Mouse (Mus musculus) lung, embryonic 16.5 days (tissue): Measurements from ENCODE around the gene Inpp1. TPM values are rescaled to one million over a fixed set of nuclear protein-coding genes. Genes with fewer than 3 reads are reported as not detected.

Experiments used
- ATAC-seq: fragments of 200-750 bp; cut with Nextera tagmentation; 2 replicates; pipeline ENCODE4 v1.8.0; 2017; ENCODE audit warnings: low read depth, mild to moderate bottlenecking, moderate library complexity
- H3K27ac ChIP-seq: fragments of 300-500 bp; sonication (generic); 2 replicates; pipeline ENCODE4 v1.5.1; 2014; ENCODE audit warnings: mild to moderate bottlenecking, control low read depth, low read length
- H3K27me3 ChIP-seq: fragments of 300-500 bp; sonication (generic); 2 replicates; pipeline ENCODE4 v1.6.1; 2014; ENCODE audit warnings: low read depth, low read length, mixed read lengths; ENCODE audit not compliant: control insufficient read depth, insufficient read depth
- H3K36me3 ChIP-seq: fragments of 300-500 bp; sonication (generic); 2 replicates; pipeline ENCODE4 v1.6.1; 2014; ENCODE audit warnings: low read length; ENCODE audit not compliant: control insufficient read depth, insufficient read depth
- H3K4me1 ChIP-seq: fragments of 300-500 bp; sonication (generic); replicated peaks from 2 replicates; pipeline ENCODE4 v1.6.1; 2014; ENCODE audit warnings: low read length, mixed read lengths; ENCODE audit not compliant: control insufficient read depth, insufficient read depth
- H3K4me2 ChIP-seq: fragments of 300-500 bp; sonication (generic); 2 replicates; pipeline ENCODE4 v1.6.1; 2014; ENCODE audit warnings: low read depth, low read length, control low read depth
- H3K4me3 ChIP-seq: fragments of 300-500 bp; sonication (generic); 2 replicates; pipeline ENCODE4 v1.5.1; 2014; ENCODE audit warnings: mild to moderate bottlenecking, low read length, control low read depth
- H3K9ac ChIP-seq: fragments of 300-500 bp; sonication (generic); 2 replicates; pipeline ENCODE4 v1.6.1; 2014; ENCODE audit warnings: low read length, control low read depth
- H3K9me3 ChIP-seq: fragments of 300-500 bp; sonication (generic); 2 replicates; pipeline ENCODE4 v1.6.1; 2016; ENCODE audit warnings: low read length; ENCODE audit not compliant: control insufficient read depth
- WGBS: fragments of 180-500 bp; shearing (Covaris S2); extraction: QIAGEN DNeasy Blood & Tissue Kit; methylation state at CpG from one replicate; pipeline ENCODE4 v1.1.7; 2014; 5-methylcytosine and 5-hydroxymethylcytosine counted together
- polyA plus RNA-seq: library from polyadenylated mRNA; unstranded; fragments of >200 nt; fragmentation: Nextera tagmentation; extraction: Ambion mirVana; gene quantifications from 2 replicates; pipeline ENCODE4 v1.2.1, GENCODE M21; 2015

Gene Inpp1
- polyA plus RNA-seq, 1 experiment from 2014 or later, result 12.8 TPM

- Histone ChIP-seq H3K4me3 (peak overlapping the region; percentile 77), H3K4me2 (peak overlapping the region; percentile 41), H3K9me3 (no peaks in the 10 kb centered on the region), H3K4me1 (no peaks in the 10 kb centered on the region), H3K27me3 (no peaks in the 10 kb centered on the region), H3K27ac (peak overlapping the region; percentile 31; the same call in 1 of the 2 replicates), H3K36me3 (no peaks in the 10 kb centered on the region), H3K9ac (no peak overlapping the region)
- no peak; the same call in 1 of the 2 replicates for ATAC-seq
- 16% methylated on average over 3 of the region's 3 CpGs for WGBS
Measured at GRCm38 (mm10) chr1:52844354-52844753, 26.9 kb upstream of the Inpp1 start.

GRCm38 (mm10) chr1:52839099-52839498 lies 21.6 kb upstream of the Inpp1 start:
- WGBS, result 91% methylated on average over 3 of the region's 3 CpGs
- ATAC-seq, result no peak
- Histone ChIP-seq H3K4me1 (no peaks in the 10 kb centered on the region), H3K4me3 (no peak overlapping the region), H3K9ac (no peak overlapping the region), H3K4me2 (no peak overlapping the region), H3K36me3 (no peaks in the 10 kb centered on the region), H3K27me3 (no peaks in the 10 kb centered on the region), H3K27ac (no peak overlapping the region), H3K9me3 (no peaks in the 10 kb centered on the region)

- no peaks in the 10 kb centered on the region for H3K27me3 ChIP-seq
- peak overlapping the region; percentile 81 for H3K9ac ChIP-seq
- H3K36me3 ChIP-seq, result no peaks in the 10 kb centered on the region
- H3K27ac ChIP-seq, result peak overlapping the region; percentile 69
- ATAC-seq, result no peak
- peak overlapping the region; percentile 68 for H3K4me3 ChIP-seq
- no peaks in the 10 kb centered on the region for H3K9me3 ChIP-seq
- 3% methylated on average over 7 of the region's 7 CpGs for WGBS
- peaks cover 12% of the 10 kb centered on the region for H3K4me1 ChIP-seq
- H3K4me2 ChIP-seq, result peak overlapping the region; percentile 79
Measured at GRCm38 (mm10) chr1:52817813-52818147, 292 bp upstream of the Inpp1 start.

- Histone ChIP-seq H3K4me3 (peak overlapping the region; percentile 68), H3K9ac (peak overlapping the region; percentile 81; the same call in 1 of the 2 replicates), H3K9me3 (no peaks in the 10 kb centered on the region), H3K36me3 (no peaks in the 10 kb centered on the region), H3K4me1 (peaks cover 12% of the 10 kb centered on the region), H3K27ac (no peak overlapping the region), H3K4me2 (peak overlapping the region; percentile 79), H3K27me3 (no peaks in the 10 kb centered on the region)
- WGBS, result 44% methylated on average over 13 of the region's 13 CpGs
- ATAC-seq, result peak; percentile 21; the same call in 1 of the 2 replicates
Measured at GRCm38 (mm10) chr1:52816232-52816891, 1.1 kb downstream of the Inpp1 start.

GRCm38 (mm10) chr1:52808456-52808855 lies 9.0 kb downstream of the Inpp1 start:
- Histone ChIP-seq H3K27me3 (no peaks in the 10 kb centered on the region), H3K4me2 (no peak overlapping the region), H3K27ac (no peak overlapping the region), H3K4me1 (no peaks in the 10 kb centered on the region), H3K36me3 (no peaks in the 10 kb centered on the region), H3K9me3 (no peaks in the 10 kb centered on the region), H3K9ac (no peak overlapping the region), H3K4me3 (no peak overlapping the region)
- ATAC-seq, result no peak
- WGBS, result 70% methylated on average over 6 of the region's 6 CpGs

GRCm38 (mm10) chr1:52805041-52805440 lies 12.4 kb downstream of the Inpp1 start:
- Histone ChIP-seq H3K4me1 (peaks cover 4% of the 10 kb centered on the region; the same call in 1 of the 2 replicates), H3K27ac (no peak overlapping the region), H3K9me3 (no peaks in the 10 kb centered on the region), H3K4me3 (no peak overlapping the region), H3K4me2 (no peak overlapping the region), H3K9ac (no peak overlapping the region), H3K27me3 (no peaks in the 10 kb centered on the region), H3K36me3 (no peaks in the 10 kb centered on the region)
- 68% methylated on average over 1 of the region's 1 CpGs for WGBS
- ATAC-seq, result no peak

- H3K27me3 ChIP-seq, result no peaks in the 10 kb centered on the region
- no peak for ATAC-seq
- 86% methylated on average over 5 of the region's 5 CpGs for WGBS
- H3K4me1 ChIP-seq, result peaks cover 4% of the 10 kb centered on the region
- H3K27ac ChIP-seq, result no peak overlapping the region
- H3K4me2 ChIP-seq, result no peak overlapping the region
- H3K9ac ChIP-seq, result no peak overlapping the region
- no peaks in the 10 kb centered on the region for H3K36me3 ChIP-seq
- H3K4me3 ChIP-seq, result no peak overlapping the region
- no peaks in the 10 kb centered on the region for H3K9me3 ChIP-seq
Measured at GRCm38 (mm10) chr1:52802406-52802975, 15.0 kb downstream of the Inpp1 start.

GRCm38 (mm10) chr1:52801651-52802050 lies 15.8 kb downstream of the Inpp1 start:
- Histone ChIP-seq H3K9ac (no peak overlapping the region), H3K4me2 (no peak overlapping the region)
- 79% methylated on average over 5 of the region's 5 CpGs for WGBS

GRCm38 (mm10) chr1:52800340-52800740 lies 17.1 kb downstream of the Inpp1 start:
- H3K9me3 ChIP-seq, result no peaks in the 10 kb centered on the region
- no peak overlapping the region for H3K27ac ChIP-seq
- H3K4me3 ChIP-seq, result no peak overlapping the region
- H3K27me3 ChIP-seq, result no peaks in the 10 kb centered on the region
- no peaks in the 10 kb centered on the region for H3K36me3 ChIP-seq
- 37% methylated on average over 3 of the region's 3 CpGs for WGBS
- ATAC-seq, result peak; percentile 38; the same call in 1 of the 2 replicates
- peaks cover 4% of the 10 kb centered on the region for H3K4me1 ChIP-seq
- H3K9ac ChIP-seq, result no peak overlapping the region
- H3K4me2 ChIP-seq, result no peak overlapping the region

More at GRCm38 (mm10) chr1:52801651-52802050, 15.8 kb downstream of the Inpp1 start:
- Histone ChIP-seq H3K27ac (no peak overlapping the region), H3K36me3 (no peaks in the 10 kb centered on the region), H3K4me3 (no peak overlapping the region), H3K27me3 (no peaks in the 10 kb centered on the region), H3K9me3 (no peaks in the 10 kb centered on the region), H3K4me1 (peaks cover 4% of the 10 kb centered on the region)
- ATAC-seq, result no peak
